Mouse (Mus musculus) olfactory bulb, adult 2 months (tissue): Measurements from ENCODE around the gene Prpf18.

Experiments
- CTCF ChIP-seq: fragments of 200-500 bp; IDR thresholded peaks from 2 replicates; pipeline ENCODE4 v1.5.1; 2012; ENCODE audit warnings: low read depth, mild to moderate bottlenecking, low read length, moderate library complexity; ENCODE audit not compliant: insufficient read depth
- POLR2A ChIP-seq: fragments of 200-500 bp; IDR thresholded peaks from 2 replicates; pipeline ENCODE4 v1.6.1; 2012; ENCODE audit warnings: mild to moderate bottlenecking, low read depth, low read length, moderate library complexity; ENCODE audit not compliant: insufficient read depth

GRCm38 (mm10) chr2:4572498-4573263, 79.2 kb downstream of the Prpf18 start:
- TF ChIP-seq CTCF (no peak), POLR2A (no peak)
